Mouse (Mus musculus) liver, embryonic 16.5 days (tissue): ENCODE measurements around the gene Pgam1. TPM values are rescaled to one million over a fixed set of nuclear protein-coding genes. Genes with fewer than 3 reads are reported as not detected.

Experiments
- ATAC-seq: fragments of 200-750 bp; cut with Nextera tagmentation; 2 replicates; pipeline ENCODE4 v1.8.0; 2017; ENCODE audit warnings: low read depth, mild to moderate bottlenecking, moderate number of reproducible peaks, moderate library complexity
- H3K27ac ChIP-seq: fragments of 300-500 bp; sonication (generic); 2 replicates; pipeline ENCODE4 v1.5.1; 2014; ENCODE audit warnings: mild to moderate bottlenecking, low read length
- H3K27me3 ChIP-seq: fragments of 300-500 bp; sonication (generic); 2 replicates; pipeline ENCODE4 v1.6.1; 2014; ENCODE audit warnings: low read depth, low read length, mixed read lengths; ENCODE audit not compliant: control insufficient read depth, insufficient read depth
- H3K36me3 ChIP-seq: fragments of 300-500 bp; sonication (generic); 2 replicates; pipeline ENCODE4 v1.6.1; 2014; ENCODE audit warnings: mild to moderate bottlenecking; ENCODE audit not compliant: control insufficient read depth, insufficient read depth
- H3K4me1 ChIP-seq: fragments of 300-500 bp; sonication (generic); 2 replicates; pipeline ENCODE4 v1.6.1; 2014; ENCODE audit warnings: low read depth, low read length, mixed read lengths; ENCODE audit not compliant: control insufficient read depth
- H3K4me2 ChIP-seq: fragments of 300-500 bp; sonication (generic); 2 replicates; pipeline ENCODE4 v1.6.1; 2014; ENCODE audit warnings: low read depth, low read length, mixed read lengths
- H3K4me3 ChIP-seq: fragments of 300-500 bp; sonication (generic); 2 replicates; pipeline ENCODE4 v1.5.1; 2014; ENCODE audit warnings: low read depth, mild to moderate bottlenecking, low read length
- H3K9ac ChIP-seq: fragments of 300-500 bp; sonication (generic); 2 replicates; pipeline ENCODE4 v1.6.1; 2014; ENCODE audit warnings: low read depth, low read length
- H3K9me3 ChIP-seq: fragments of 300-500 bp; sonication (generic); replicated peaks from 2 replicates; pipeline ENCODE4 v1.6.1; 2016; ENCODE audit warnings: low read length; ENCODE audit not compliant: control insufficient read depth
- WGBS: fragments of 180-500 bp; shearing (Covaris S2); extraction: QIAGEN DNeasy Blood & Tissue Kit; methylation state at CpG from one replicate; pipeline ENCODE4 v1.1.7; 2014; ENCODE audit not compliant: insufficient replicate concordance; 5-methylcytosine and 5-hydroxymethylcytosine counted together
- polyA plus RNA-seq: library from polyadenylated mRNA; unstranded; fragments of >200 nt; fragmentation: Nextera tagmentation; extraction: Ambion mirVana; gene quantifications from 2 replicates; pipeline ENCODE4 v1.2.1, GENCODE M21; 2015

The Pgam1 gene
- polyA plus RNA-seq, 1 experiment from 2014 or later = 408 TPM

GRCm38 (mm10) chr19:41952287-41952686 lies 40.6 kb downstream of the Pgam1 start:
- Histone ChIP-seq H3K36me3 (peaks cover 45% of the 10 kb centered on the region), H3K9me3 (no peaks in the 10 kb centered on the region), H3K4me1 (no peaks in the 10 kb centered on the region), H3K27ac (no peak overlapping the region), H3K4me2 (no peak overlapping the region), H3K4me3 (no peak overlapping the region), H3K9ac (no peak overlapping the region), H3K27me3 (no peaks in the 10 kb centered on the region)
- WGBS = 71% methylated on average over 4 of the region's 4 CpGs
- ATAC-seq = no peak

GRCm38 (mm10) chr19:41953574-41953973 lies 41.9 kb downstream of the Pgam1 start:
- WGBS = 87% methylated on average over 3 of the region's 3 CpGs
- no peak overlapping the region for H3K4me2 ChIP-seq
- no peak overlapping the region for H3K4me3 ChIP-seq
- no peak overlapping the region for H3K27ac ChIP-seq
- ATAC-seq = no peak
- no peaks in the 10 kb centered on the region for H3K27me3 ChIP-seq
- H3K9me3 ChIP-seq = no peaks in the 10 kb centered on the region
- no peak overlapping the region for H3K9ac ChIP-seq
- peaks cover 39% of the 10 kb centered on the region for H3K36me3 ChIP-seq
- H3K4me1 ChIP-seq = no peaks in the 10 kb centered on the region

Other genes with a start within 250 kb of the Pgam1 start
- 0.13 and 0.26 TPM in 2 replicates for gene Slit1, start 168.3 kb upstream of the Pgam1 start, polyA plus RNA-seq
- 25.6 and 27.5 TPM in 2 replicates for gene Arhgap19, start 109.9 kb upstream of the Pgam1 start, polyA plus RNA-seq
- gene Frat1, start 82.0 kb upstream of the Pgam1 start, polyA plus RNA-seq = 8.3 and 8.5 TPM in 2 replicates
- 2.5 and 2.7 TPM in 2 replicates for gene Frat2, start 63.8 kb upstream of the Pgam1 start, polyA plus RNA-seq
- gene Rrp12, start 15.8 kb upstream of the Pgam1 start, polyA plus RNA-seq = 7.4 and 7.5 TPM in 2 replicates
- 25.4 and 27.3 TPM in 2 replicates for gene Exosc1, start 21.5 kb downstream of the Pgam1 start, polyA plus RNA-seq
- gene Zdhhc16, start 21.6 kb downstream of the Pgam1 start, polyA plus RNA-seq = 32.1 and 32.5 TPM in 2 replicates
- 10.1 and 11.1 TPM in 2 replicates for gene Mms19, start 69.2 kb downstream of the Pgam1 start, polyA plus RNA-seq
- gene Ubtd1, start 69.8 kb downstream of the Pgam1 start, polyA plus RNA-seq = 4.2 and 4.9 TPM in 2 replicates
- 0.07 and 0.15 TPM in 2 replicates for gene Ankrd2, start 124.1 kb downstream of the Pgam1 start, polyA plus RNA-seq
- gene Hoga1, start 133.7 kb downstream of the Pgam1 start, polyA plus RNA-seq = 62.9 and 70.5 TPM in 2 replicates
- gene 4933411K16Rik, start 140.3 kb downstream of the Pgam1 start, polyA plus RNA-seq = 0.34 and 0.35 TPM in 2 replicates
- 1.1 TPM in 2 replicates for gene Morn4, start 174.4 kb downstream of the Pgam1 start, polyA plus RNA-seq
- 2.9 and 4.0 TPM in 2 replicates for gene Pi4k2a, start 178.5 kb downstream of the Pgam1 start, polyA plus RNA-seq
- 22.5 and 24.8 TPM in 2 replicates for gene Avpi1, start 217.1 kb downstream of the Pgam1 start, polyA plus RNA-seq
- gene Marveld1, start 235.5 kb downstream of the Pgam1 start, polyA plus RNA-seq = 2.0 TPM in 2 replicates